Mouse (Mus musculus) cerebellum, adult 9-10 months (tissue): ENCODE data around the gene Tas2r144.
A peak's percentile ranks its signal among the peaks of the same experiment; 100 is the strongest.

Experiments used
- DNase-seq: peaks from one replicate; pipeline ENCODE4 v3.0.0; 2022

Tas2r144 gene

DNA sequence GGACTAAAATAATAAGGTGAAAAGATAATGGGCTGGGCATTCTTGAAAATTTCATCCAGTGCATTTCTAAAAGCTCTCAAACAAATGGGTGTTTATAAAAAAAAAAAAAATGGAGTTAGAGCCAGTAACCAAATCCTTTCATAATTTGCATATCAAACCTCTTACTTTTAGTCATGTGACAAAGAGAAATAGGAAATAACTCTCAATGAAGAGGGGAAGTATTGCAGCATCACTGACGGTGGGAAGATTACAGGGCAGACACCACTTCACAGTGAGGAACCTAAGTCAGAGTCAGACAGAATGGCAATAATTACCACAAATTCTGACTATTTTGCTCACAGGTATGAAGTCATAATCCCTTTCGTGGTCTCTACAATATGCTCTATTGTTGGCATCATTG, at the start of gene Tas2r144:
Tas2r144 (plus strand) TSS at position 301 of the 400 bp plus-strand sequence.
- no peak for DNase-seq

DNA sequence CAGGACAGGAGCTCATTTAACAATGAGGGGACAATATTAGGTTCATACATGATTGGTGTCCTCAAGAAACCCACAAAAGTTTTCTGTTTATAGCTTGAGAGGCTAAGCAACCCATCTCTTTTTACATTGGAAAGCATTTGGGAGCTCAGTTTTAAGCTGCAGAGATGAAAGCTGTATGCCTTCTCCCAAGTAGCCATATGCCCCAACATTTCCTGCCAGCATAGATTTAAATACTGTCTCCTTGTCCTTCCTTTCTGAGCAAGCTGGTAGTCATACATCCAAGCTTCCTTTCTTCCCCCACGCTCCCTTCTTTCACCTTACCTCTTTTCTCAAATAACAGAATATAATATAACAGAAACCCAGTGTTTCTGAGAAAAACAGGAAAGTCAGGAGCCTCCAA, 32.7 kb upstream of the Tas2r144 start:
- no peak for DNase-seq

DNA sequence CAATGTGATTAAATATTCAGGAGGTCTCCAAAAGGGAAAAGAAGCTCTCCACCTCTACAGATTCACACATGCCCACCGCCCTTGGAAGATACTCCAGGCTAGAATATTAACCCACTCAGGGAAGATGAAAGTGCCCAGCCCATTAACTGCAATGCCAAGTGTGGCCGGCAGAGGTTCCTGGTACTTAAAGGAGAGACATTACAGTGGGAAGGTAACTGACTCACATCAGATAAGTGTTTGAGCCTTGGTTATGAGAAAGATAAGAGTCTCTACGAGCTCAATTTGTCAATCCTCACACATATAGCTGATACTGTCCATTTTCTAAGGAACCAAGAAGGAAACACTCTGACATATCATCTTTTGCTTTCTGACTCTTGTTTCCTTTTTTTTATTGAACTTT, 28.9 kb upstream of the Tas2r144 start:
- DNase-seq = no peak

- DNase-seq = peak; percentile 19
Measured at GRCm38 (mm10) chr6:42197710-42198109, 17.4 kb upstream of the Tas2r144 start.

- no peak for DNase-seq
Measured at GRCm38 (mm10) chr6:42199498-42199897, 15.6 kb upstream of the Tas2r144 start.

GRCm38 (mm10) chr6:42222286-42222685, 7.2 kb downstream of the Tas2r144 start:
- peak; percentile 12 for DNase-seq

GRCm38 (mm10) chr6:42225046-42225445, 9.9 kb downstream of the Tas2r144 start:
- DNase-seq = no peak

DNA sequence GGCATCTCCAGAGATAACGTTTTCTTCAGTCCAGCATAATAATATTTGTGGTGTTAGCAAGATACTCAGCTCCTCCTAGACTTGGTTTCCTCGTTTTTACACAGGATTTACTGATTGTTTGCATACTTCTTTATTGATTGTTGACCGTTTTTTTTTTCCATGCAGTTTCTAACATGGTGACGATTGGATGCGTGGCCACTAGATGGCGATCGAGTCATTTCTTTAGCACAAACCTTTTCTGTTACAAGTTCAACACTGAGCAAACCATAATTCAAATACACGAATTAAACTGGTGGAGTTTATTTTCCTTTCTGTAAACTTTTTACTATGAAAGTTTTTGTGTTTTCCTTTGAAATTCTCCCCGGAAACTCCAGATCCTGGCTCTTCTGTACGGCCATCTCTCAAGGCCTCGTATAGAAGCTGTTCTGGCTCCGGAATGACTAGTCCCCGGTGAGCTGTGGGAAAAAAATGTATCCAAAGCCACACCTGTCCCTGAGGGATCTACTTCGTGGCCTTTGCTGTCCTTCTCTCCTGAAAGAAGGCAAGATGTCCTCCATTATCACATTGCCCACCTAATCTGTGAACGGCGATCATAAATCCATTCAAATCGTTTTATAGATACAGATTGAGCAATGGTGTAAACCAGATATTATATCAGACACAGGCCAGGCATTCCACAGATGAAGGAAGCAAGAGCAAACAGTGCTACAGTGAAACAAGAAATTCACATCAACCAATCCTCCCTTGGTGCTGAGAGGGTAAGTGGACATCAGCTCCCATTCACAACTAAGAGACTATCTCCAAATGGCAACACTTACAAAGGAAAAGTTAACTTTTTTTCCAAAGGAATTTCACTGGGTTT, 12.3 kb downstream of the Tas2r144 start:
- peak; percentile 71 for DNase-seq

GRCm38 (mm10) chr6:42229610-42230009, 14.5 kb downstream of the Tas2r144 start:
- DNase-seq = no peak

DNA sequence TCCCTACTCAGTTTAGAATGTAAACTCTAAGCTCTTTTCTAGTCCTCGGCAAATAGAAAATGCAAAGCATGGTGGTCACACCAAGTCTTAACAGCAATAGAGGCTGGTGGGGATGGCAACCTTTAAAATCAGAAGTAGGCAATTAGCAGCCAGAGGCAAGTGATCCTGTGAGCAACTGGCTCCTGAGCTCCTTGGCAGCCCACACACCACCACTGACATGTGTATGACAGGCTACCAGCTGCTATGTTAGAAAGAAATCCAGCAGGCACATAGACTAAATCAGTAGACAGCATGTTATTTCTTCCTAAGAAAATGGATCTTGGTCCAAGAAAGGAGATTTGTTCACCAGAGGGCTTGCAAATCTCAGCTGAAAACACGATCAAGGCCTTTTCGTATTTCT, 16.1 kb downstream of the Tas2r144 start:
- no peak for DNase-seq

DNA sequence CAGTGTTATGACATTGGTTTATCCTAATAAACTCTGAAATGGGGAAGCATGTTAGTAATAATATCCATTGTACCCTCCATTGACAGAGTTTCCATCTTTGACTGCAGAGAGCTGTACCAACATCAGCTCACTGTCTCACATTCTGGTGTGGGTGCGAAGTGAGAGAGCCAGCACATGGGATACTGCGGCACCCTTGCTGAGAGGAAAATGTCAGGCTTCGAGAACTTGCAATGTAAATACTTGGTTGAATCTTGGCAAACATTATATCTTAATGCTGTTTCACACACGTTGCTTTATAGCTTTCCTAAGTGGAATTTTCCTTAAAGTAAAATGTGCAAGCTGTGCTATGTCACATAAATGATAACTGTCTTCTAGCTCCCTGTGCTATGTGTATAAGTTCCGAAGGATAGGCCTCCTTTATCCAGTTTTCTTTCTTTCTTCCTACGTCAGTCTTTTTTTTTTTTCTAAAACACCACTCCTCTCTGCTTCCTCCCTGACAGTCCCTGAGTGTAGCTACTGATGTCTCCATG, 22.2 kb downstream of the Tas2r144 start:
- DNase-seq = no peak

- DNase-seq = no peak
Measured at GRCm38 (mm10) chr6:42241311-42242045, 26.4 kb downstream of the Tas2r144 start.

GRCm38 (mm10) chr6:42245711-42246353, 30.7 kb downstream of the Tas2r144 start, which contains the start of gene Gstk1:
TSS of gene Gstk1 (plus strand) at chr6:42245935.
- DNase-seq = peak; percentile 71

DNA sequence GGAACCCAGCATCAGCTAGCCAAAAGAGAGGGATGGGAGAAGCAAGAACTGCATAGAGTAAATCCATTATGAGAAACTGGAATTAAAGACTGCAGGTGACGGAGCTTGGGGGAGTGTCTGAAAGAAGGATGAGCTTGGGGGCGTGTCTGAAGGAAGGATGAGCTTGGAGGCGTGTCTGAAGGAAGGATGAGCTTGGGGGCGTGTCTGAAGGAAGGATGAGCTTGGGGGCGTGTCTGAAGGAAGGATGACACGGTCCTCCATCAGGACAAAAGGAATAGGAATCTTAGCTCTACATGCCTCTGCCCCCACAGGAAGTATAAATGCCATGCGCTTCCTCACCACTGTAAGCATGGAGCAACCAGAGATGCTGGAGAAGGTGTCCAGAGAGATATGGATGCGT, 32.0 kb downstream of the Tas2r144 start:
- no peak for DNase-seq

GRCm38 (mm10) chr6:42247981-42248380, 32.9 kb downstream of the Tas2r144 start:
- DNase-seq = no peak

GRCm38 (mm10) chr6:42251791-42252190, 36.7 kb downstream of the Tas2r144 start:
- DNase-seq = no peak

- DNase-seq = no peak
Measured at GRCm38 (mm10) chr6:42253103-42253502, 38.0 kb downstream of the Tas2r144 start.

DNA sequence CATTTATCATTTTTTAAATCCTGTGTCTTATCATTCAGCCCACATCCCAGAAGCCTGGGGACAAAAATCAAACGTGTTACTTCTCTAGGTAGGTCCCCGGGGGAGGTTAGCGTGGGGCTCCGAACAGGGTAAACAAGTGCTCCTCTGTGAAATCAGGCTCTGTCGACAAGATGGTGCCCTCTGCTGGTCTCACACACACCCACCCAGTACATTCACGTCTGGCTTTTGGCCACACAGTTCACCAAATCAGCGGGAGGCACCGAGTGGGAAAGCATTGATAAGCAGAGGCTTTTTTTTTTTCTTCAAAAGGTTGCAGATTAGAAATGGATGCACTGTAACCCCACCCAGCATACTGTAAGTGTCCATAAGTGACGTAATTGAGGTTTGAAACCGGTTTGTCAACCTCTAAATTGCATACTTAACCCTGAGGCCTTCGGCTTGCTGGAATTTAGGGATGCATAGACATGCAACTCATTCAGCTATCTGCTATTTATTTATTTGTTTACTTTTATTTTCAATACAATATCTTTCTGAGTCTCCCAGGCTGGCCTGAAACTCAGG, 42.3 kb downstream of the Tas2r144 start:
- DNase-seq = peak; percentile 37

GRCm38 (mm10) chr6:42260430-42260829, 45.3 kb downstream of the Tas2r144 start:
- DNase-seq = no peak

DNA sequence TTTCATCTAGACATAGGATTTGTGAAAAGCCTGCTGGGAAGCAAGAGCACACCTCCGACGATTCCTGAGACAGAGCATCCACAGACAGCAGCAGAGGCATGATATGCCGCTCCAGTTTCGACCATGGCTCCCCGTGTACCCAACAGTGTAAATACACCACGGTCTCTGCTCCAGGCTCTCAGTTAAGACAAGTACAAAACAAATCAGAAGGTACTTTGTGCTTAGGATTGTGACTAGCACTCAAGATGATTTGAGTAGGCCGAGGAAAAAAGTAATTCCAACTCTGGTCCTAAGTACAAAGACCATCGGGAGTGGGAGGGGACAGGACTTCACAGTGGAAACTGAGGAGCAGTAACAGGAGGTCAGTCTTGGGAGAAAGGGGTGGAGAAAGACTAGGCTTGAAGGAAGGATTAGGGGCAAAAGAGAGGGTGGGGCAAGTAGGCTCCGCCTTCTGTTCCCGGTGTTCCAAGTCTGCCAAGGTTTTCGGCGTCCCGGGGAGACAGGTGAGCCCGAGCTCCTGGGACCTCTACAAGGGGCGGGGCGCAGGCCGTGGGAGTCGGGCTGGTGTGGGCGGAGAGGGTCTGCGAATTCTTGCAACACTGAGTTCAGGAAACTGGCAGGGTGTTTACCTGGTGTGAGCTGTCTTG, 46.5 kb downstream of the Tas2r144 start, which contains the start of gene Tmem139:
Tmem139 (plus strand) TSS at position 447 of the 647 bp plus-strand sequence.
- DNase-seq = no peak

DNA sequence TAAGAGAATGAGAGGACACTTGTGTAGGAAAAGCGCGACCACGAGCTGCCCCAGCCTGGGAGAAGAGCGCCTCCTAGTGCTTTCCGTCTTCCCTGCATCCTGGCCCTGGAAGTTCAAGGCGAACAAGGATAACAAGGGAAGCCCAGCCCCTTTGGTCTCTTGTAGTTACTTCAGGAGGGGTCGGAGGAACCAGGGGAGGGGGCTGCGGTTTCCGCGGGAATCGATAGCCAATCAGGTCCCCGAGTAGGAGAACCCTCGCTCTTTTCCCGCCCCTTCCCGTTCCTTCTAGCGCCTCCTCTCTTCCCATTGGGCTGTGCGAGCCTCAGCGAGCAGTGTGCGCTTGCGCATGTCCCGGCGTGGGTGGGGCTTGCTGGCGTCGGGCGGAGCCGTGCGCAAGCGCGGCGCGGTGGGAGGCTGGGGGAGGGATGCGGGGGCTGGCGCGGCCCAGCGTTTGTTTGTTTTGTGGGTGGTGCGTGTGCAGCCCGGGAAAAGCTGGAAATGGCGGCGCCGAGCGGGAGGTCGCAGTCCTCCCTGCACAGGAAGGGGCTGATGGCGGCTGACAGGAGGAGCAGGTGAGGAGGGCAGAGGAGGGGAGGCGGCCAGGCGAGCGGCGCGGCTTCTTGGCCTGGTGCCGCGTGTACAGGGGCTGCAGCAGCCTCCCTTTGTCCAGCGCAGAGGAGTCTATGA, 49.6 kb downstream of the Tas2r144 start, which contains the start of gene Casp2:
Casp2 (plus strand) TSS at position 360 of the 687 bp plus-strand sequence.
- DNase-seq = peak; percentile 100
